In the genomic region with DNA sequence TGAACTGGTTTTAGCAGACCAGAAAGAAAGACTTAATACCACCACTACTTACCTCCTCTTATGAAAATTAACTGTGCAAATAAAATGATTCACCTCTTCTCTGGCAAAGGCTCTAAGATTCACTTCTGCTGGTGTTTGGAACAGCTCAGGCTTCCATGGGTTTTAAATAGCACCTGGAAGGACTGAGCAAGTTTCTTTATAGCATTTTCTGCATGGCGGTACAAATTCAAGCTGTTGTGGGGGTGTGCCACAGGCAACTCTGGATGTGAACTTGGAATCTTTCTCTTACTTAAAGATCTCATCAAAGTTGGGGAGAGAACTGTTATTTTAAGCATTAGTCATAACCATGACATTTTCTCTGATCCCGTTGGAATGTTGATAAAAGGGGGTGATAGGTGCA, we compare ENCODE assay signal across 17 mouse cellular contexts.
"Had no signal": no experiment of that assay in that cellular context is flagged by ENCODE, and none has a peak within 500 bp of the region (broad histone marks: within the 10 kb centered on the region; RNA-seq: fewer than 3 reads in every experiment).

No protein-coding gene starts in this region.

- DNase-seq: kidney, adult 18-20 months; kidney, postnatal 10 days; kidney, postnatal 4 days; liver; liver, embryonic 13.5 days; liver, postnatal 0 days; lung, postnatal 14 days; retina, postnatal 1 day; thymus, postnatal 4 days had no signal

- H3K4me3 ChIP-seq: intestine, embryonic 15.5 days; layer of hippocampus, adult 2 months; limb, embryonic 12.5 days; liver, embryonic 13.5 days; lung, embryonic 15.5 days; megakaryocyte, embryonic 14.5 days; midbrain, embryonic 15.5 days; neural tube, embryonic 13.5 days had no signal

- H3K27ac ChIP-seq: intestine, embryonic 15.5 days; layer of hippocampus, adult 2 months; limb, embryonic 12.5 days; liver, embryonic 13.5 days; lung, embryonic 15.5 days; macrophage; midbrain, embryonic 15.5 days; neural tube, embryonic 13.5 days had no signal
